Mouse (Mus musculus) fat pad, adult 2 months (tissue): ENCODE results near the gene Phyhipl.

Experiments used
- DNase-seq: peaks from one replicate; pipeline ENCODE4 v3.0.0-alpha.2; 2011; ENCODE audit warnings: low read depth, low spot score; ENCODE audit errors: extremely low read depth

The Phyhipl gene

DNA sequence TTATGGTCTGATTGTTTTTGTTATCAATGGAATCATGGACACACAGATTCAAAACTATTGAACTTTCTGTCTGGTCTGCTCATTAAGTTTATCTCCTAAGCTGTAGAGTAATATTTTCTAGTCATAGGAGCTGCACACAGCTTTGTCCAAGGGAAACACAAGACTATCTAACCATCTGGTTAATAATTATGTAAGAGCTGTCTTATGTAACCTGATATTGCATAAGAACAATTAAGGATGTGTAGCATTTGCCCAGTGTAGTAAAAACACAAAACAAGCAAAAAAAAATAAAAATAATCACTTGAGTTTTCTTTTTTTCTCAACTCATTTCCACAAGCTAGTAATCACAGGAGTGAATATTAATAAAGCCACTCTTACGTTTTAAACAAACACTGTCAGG lies 20.5 kb downstream of the Phyhipl start:
- DNase-seq = no peak

DNA sequence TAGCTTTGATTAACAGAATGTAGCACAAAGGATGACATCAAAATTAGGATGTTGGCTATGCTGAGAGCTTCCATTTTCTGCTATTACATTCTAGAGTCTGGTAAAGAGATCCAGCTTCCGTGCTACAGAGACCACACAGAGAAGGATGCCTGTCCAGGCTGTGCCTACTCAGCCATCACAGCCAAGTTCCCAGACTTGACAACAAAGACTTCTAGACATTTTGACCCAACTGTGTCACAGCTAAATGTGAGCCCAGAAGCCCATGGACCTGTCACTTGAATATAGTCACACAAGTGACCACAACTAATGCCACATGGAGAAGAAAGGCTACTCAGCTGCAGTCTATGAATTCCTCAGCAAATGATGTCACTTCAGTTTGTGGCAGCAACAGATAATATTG lies 24.6 kb downstream of the Phyhipl start:
- DNase-seq = no peak

- DNase-seq = no peak
Measured at GRCm38 (mm10) chr10:70623461-70623860, 32.3 kb downstream of the Phyhipl start.

DNA sequence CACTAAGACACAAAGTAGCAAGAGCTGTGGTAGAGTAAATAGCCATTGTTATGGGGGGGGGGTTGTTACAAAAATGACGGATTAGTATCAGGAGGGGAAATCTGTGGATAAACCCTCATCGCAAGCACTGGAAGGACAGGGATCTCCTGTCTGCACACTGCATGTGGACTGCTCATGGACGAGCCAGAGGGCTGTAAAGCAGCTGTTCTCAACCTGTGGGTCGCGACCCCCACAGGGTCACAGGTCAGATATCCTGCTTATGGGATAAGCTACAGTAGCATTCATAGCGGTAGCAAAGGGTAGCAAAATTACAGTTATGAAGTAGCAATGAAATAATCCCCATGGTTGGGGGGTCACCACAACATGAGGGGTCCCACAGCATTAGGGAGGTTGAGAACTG lies 39.4 kb downstream of the Phyhipl start:
- no peak for DNase-seq

DNA sequence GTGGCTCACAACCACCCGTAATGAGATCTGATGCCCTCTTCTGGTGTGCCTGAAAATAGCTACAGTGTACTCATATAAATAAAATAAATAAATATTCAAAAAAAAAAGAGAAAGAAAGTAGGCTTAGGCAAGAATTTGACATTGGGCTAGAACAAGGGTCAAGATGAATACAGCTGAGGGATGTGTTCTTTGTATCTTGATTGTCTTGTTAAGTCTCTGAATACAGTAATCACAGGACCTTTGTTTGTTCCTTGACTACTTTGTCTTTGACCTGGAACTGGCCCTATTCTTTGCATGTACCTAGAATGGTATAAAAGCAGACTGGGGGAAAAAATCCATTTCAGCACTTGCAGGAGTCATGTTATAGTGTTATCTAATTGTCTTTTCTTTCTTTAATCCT lies 44.1 kb downstream of the Phyhipl start:
- no peak for DNase-seq

- no peak for DNase-seq
Measured at GRCm38 (mm10) chr10:70599925-70600305, 55.9 kb downstream of the Phyhipl start.

- DNase-seq = no peak
Measured at GRCm38 (mm10) chr10:70599126-70599924, 56.4 kb downstream of the Phyhipl start.

DNA sequence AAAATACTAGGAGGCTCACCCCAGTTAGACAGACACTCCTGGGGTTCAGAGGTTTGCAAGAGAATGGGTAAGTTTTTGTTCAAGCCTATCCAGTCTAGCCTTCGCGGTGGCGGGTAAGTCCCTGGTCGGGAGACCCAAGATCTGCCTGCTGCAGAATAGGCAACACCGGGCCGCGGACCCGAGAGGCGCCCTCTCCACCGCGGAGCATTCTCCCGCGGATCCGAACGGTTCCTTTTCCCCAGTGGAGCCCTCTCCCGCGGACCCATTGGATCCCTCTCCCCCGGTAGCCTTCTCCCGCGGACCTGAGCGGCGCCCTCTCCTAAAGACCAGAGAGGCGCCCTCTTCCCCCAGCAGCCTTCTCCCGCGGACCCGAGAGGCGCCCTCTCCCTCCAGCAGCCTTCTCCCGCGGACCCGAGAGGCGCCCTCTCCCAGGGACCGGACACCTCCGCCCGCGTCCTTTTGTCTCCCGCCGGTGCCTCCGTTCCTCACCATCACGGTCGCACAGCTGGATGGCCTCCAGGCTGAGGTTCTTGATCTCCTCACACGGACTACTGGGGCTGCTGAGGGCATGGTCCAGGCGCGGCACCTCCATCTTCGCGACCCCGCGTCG lies 57.1 kb downstream of the Phyhipl start:
- no peak for DNase-seq

- no peak for DNase-seq
Measured at GRCm38 (mm10) chr10:70598081-70598515, 57.7 kb downstream of the Phyhipl start.

GRCm38 (mm10) chr10:70594007-70594406 lies 61.8 kb downstream of the Phyhipl start:
- DNase-seq = no peak

DNA sequence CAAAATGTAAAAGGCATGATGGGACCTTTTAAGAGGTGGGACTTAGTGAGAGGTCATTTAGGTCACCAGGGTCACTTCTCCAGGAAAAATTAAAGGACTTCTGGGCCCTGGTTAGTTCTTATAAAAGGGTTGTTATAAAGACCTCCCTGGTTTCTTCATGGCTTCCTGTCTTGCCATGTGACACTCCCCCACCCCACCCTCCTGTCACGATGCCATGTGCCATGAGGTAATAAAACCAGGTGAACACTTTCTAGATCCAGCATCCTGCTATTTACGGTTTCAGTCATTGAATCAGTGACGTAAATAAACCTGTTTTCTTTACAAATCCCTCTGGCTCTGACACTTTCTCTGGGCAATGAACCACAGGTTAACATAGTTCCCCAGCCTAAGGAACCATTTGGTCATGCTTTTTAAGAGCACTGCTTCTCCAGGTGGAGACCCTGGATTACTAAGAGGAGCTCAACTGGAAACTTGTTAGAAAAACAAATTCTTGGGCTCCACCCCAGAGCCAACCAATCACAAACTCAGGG lies 68.8 kb downstream of the Phyhipl start:
- DNase-seq = no peak

DNA sequence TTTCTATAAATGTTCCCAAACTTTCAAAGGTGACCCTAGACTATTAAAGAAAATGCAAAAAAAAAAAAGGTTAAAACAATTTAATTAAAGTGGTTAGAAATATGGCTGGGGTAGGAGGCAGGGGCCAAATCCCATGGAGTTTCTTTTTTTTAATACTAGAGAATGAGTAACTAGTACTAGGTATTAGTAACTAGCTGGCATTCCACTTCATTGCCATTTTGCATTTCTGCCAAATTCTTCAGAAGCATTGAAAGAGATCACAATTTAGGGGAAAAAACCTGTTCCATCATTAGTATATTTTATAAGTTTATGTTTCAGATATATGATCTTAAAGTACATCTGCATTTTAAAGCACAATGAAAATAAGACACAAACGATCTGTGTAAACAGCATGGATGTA lies 71.6 kb downstream of the Phyhipl start:
- no peak for DNase-seq

GRCm38 (mm10) chr10:70581556-70582211 lies 74.1 kb downstream of the Phyhipl start:
- no peak for DNase-seq

DNA sequence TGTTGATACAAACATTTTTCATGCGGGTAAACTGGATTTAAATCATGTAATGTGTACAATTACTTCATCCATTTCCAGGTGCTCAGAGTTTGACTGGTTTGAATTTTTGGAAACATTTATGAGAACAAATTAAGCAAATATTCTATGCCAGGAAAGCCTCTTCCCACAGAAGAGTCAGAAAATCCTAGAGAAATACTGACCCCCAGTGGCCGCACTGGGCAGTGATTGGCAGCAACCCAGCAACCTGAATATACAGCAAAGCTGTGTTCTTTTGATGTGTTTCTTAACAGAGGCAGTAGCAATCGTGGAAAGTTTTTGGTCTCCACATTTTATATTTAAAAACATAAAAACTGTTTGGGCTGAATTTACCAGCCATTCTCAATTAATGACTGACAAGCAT lies 92.1 kb downstream of the Phyhipl start:
- DNase-seq = no peak

DNA sequence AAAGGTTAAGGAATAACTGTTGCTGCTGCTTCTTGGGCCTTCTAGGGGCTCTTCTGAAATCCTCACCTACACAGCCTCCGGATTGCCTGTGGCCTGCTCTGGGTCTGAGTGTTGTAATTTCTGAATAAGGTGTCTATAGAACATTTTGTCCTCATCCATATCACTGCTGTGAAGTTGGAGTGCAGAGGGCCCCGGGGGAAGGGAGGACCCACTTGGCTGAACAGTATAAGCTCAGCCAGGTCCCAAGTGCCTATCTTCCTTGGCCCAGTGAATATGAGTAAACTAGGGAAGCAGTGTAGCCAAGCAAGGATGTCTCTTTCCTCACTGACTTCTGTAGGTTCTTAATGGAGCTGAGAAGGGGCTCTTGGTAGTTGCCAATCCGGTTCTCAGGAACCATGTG lies 103.2 kb downstream of the Phyhipl start:
- no peak for DNase-seq

DNA sequence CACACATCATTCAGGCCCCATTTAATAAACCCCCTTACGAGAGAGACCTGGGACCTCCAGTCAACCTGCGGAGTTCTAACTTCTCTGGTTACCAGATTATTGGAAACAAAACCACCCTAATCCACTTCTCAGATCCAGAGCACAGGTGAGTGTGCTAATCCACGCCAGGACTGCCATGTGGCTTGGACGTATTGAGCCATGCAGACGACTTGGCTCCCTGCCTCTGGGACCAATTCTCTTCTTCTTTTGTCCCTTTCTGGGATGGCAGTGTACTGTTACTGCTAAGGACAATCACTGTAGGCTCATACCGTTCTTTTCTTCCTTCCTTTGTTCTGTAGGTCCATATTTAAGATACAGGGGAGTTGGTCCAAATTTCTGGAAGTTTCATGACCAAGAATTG lies 112.9 kb downstream of the Phyhipl start:
- DNase-seq = no peak

- no peak for DNase-seq
Measured at GRCm38 (mm10) chr10:70540456-70541195, 115.1 kb downstream of the Phyhipl start.

DNA sequence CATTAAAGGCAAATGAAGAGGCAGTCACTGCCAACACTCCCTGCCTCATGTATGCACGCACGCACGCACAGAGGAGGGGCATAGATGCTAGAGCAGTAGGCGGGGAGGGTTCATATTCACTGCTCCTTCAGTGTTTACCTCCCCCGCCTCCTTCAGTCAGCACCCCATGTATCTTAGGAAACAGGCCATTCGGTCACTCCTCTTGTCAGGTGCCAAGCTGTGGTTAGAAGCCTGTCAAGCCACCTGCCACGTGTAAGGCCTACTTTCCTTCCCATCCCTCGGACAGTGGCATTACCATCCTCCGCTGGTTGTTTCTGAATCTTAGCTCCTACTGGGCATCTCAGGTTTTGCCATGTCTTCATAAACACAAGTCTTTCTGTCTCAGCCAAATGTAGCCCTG lies 116.5 kb downstream of the Phyhipl start:
- no peak for DNase-seq

DNA sequence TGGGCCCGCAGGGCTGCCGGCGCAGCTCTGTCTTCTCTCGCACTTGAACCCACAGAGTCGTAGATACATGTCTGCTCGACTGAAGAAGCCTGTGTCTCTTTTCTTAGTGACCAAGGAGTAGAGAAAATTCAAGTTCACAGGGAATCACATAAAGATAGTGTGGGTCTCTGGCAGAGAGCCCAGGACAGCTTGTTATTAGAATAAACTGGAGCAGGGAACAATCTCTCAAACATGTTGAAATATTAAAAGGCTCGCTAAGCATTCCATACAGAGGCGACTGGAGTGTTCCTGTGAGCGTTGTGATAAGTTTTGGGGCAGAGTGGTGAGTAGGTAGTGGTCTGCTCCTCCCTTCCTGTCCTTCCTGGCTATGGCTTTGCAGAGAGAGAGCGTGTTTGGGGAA lies 118.1 kb downstream of the Phyhipl start:
- DNase-seq = no peak

DNA sequence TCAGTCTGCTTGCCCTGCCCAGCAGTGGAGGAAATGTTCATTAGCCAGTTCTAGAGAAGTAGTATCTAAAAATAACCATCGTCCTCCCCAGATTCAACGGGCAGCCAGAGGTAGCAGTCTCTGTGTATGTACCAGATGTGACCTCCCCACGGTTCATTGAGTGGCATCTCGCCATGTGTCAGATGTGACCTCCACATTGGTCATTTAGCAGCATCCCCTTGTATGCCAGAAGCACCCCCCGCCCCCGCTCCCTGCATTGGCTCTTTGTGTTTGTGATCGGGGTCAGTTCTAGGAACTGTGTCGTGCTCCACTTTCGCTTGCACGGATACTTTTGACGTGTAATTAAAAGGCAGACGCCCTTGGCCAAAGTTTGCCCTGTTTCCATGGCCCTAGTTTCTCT lies 120.4 kb downstream of the Phyhipl start:
- DNase-seq = no peak

DNA sequence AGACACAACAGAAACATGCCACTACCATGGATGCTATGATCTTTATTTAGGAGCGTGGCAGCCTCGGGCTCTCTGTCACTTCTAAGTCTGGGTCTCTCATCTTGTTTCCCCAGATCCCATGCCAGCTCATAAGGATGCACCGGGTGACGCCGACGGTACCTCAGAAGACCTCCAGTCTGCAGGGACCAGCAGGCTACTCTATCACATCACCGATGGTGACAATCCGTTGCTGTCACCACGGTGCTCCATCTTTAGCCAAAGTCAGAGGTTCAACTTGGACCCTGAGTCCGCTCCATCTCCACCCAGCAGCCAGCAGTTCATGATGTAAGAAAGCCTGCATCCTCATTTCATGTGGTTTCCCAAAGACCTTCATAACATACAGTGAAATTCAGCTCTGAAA lies 121.2 kb downstream of the Phyhipl start:
- DNase-seq = no peak
